Mouse (Mus musculus) right cerebral cortex, postnatal 10 days (tissue): ENCODE results near the gene Gnb1l.

Experiments
- DNase-seq, 2 experiments: peaks; one replicate each; pipeline ENCODE4 v3.0.0; 2021; ENCODE audit warnings: low spot score in 2 of 2

Gene Gnb1l

GRCm38 (mm10) chr16:18586906-18587546 is 88.5 kb downstream of the Gnb1l start:
- DNase-seq = no peak

DNA sequence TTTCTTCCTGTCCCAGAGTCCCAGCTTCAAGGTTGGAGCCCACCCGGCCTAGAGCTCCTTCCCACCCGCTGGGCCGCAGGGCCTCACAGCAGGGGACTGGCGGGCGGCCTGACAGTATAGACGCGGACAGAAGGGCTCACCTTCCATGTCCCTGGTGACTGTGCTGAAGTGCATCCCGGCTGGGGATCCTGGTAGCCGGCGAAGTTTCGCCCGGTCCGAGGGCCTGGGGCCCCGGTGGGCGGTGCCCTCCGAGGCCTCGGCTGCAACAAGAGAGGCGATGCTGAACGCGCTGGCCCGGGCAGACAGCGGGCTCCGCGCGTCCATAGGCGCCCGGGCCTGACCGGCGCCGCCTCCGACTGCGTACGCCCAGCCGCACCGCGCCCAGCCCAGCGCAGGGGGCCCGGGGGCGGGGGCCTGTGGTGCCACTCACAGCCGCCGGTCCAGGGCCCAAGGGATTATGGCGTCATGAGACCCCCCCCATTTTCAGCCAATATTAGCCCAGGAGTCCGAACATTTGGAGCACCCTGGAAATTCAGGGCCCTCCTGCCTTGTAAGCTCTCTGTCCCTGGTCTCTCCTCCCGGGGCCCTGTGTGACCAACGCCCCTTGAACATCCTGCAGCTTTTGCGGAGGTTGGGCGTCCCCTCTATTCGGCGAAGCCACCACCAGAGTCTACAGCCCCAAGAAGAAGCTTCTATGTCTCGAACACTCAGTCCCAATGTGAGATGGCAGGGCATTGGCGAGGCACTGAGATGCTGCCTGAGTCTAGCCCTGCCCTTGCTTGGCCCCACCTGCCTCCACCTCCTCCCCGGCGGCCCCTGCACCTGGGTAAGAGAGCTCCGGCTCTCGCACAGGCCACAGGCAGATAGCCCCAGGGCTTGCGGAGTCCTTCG is 89.6 kb downstream of the Gnb1l start:
- no peak for DNase-seq

- no peak for DNase-seq
Observed at GRCm38 (mm10) chr16:18588738-18589055, 90.2 kb downstream of the Gnb1l start.

GRCm38 (mm10) chr16:18589080-18589621 is 90.6 kb downstream of the Gnb1l start:
- DNase-seq = no peak

DNA sequence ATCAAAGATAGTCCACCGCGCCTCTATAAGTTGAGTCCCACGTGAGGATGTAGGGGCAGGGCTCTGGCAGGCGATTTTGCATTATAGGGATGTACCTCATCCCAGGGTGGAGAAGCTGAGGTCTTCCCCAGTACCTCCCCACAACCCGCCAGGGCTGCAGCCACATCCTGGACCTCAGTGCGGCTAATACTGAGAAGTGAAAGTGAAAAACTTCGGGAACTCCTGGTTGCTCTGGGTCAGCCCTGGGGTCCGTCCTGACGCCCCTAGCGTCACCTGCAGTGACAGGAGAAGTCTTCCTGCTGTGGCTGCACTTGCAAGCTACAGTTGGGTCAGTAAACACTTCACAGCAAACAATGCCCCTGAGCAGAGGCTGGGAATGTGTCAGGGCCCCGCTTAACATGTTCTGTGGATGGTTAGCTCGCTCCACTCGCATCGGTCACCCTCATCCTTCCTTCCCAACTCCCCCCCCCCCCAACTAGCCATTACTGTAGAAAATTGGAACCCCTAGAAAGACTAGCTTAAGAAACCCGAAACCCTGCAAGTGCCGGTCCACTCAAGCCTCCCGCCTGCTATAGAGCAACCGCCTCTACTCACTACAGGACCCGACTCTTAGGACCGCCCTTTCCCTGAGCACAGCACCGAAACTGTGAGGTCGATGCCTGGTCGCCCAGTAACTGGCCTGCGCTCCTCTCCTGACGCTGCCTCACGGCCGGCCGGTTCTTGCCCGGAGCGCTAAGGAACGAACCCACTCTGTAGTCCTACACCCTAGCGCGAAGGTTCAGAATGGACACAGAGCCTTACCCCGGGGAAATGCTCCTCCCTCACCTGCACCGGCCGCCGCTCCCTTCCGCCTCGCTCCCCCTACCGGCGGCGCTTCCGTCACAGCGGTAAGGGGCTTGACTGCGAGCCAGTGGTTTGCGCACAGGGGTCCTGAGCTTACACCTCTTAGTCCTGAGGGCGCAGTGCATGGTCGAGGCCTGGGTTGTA is 91.6 kb downstream of the Gnb1l start, which contains the start of gene Tbx1:
Gene Tbx1, minus strand, starts transcription at position 868 of the 987 bp plus-strand sequence.
- no peak for DNase-seq

DNA sequence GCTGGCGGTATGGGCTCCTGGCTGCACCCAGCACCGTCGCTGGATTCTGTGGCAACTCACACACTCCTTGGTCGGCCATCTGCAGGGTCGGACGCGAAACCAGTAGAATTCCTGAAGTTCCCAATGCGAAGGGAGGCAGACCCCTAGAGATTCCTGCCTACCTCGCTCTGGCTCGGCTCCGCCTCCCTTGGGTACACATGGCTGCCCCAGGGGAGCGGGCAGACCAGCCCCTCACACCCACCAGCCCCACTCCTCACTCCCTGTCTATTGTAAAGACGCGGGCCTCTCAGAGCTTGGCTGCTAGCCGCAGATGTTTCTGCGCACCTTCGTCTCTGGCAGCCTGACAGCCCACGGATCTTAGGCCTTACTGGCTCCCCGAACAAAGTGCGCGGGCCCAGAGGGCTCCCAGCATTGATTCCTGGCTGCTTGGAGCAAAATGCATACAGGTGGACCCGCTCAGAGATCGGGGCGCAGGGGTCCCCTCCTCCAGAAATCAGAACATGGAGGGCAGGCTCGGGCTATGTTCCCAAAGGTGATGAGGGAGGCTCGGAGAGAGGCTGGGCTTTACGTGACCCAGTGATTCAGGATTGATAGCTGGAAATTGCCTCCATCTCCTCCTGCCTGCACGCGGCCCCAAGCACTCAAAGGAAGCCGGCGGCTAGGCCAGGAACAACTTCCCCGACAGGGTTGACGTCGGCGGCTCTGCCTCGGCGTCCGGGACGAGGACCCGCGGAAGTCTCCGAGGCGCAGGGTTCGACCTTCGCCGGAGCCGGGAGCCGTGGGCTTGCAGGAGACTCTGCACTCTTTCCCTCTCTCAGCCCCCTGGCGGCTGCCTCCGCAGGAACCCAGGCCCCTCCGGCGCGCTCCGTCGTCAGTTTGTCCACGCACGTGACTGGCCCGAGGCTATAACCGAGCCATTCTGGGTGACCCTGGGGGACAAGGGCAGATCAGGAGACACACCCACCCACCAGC is 92.8 kb downstream of the Gnb1l start:
- no peak for DNase-seq

- no peak for DNase-seq
Observed at GRCm38 (mm10) chr16:18593930-18594329, 95.4 kb downstream of the Gnb1l start.

GRCm38 (mm10) chr16:18596255-18596654 is 97.7 kb downstream of the Gnb1l start:
- no peak for DNase-seq

DNA sequence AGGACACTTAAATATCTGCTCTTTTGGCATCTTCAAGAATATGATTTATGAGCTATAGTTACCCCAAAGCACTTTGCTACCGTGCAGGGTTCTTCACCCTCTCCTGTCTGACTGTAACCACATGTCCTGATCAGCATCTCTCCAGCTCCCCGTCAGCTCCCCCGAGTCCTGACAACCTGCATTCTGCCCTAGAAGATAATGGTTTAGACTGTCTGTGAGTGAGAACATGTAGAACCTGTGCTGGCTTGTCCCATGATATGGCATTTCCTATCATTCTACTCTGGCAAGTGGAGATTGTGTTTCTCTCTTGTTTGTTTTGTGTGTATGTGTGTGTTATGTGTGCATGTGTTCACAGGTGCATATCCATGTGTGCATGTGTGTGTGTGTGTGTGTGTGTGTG is 99.5 kb downstream of the Gnb1l start:
- DNase-seq = no peak

DNA sequence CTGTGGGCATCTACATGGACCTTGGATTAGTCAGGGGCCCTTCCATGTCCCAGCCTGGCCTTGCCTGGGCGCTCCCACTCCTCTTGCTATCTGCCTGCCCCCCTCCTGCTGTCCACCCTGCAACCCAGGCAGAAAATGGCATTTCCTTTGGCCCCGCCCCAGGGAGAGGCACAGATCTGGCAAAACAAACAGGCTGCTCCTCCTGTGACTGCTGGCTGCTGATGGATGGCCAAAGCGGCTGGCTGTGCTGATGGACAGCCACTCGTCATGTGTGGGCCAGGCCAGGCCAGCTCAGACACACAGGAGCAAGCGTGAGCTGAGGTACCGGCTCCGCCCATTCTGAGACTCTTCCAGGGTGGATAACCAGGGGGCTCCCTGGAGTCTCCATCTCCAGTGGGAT is 102.9 kb downstream of the Gnb1l start:
- DNase-seq = no peak

DNA sequence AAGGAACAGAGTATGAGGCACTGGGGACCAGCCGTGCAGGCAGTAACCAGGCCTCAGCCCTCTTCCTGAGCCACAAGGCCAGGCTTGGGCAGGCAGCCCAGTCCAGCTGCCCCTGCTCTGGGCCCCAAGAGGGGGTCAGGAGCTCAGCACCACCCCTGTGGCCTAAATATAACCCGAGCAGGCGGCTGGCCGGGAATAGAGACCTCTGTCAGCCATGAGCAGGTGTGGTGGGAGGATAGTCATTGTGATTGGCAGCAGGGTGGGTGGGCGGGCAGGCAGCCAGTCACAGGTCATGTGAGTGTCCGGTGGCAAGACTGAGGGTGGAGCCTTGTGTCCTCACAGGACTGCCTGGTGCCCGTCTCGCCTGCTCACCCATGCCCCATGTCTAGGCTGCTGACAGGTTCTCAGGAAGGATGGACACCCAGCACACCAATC is 105.8 kb downstream of the Gnb1l start:
- no peak for DNase-seq

DNA sequence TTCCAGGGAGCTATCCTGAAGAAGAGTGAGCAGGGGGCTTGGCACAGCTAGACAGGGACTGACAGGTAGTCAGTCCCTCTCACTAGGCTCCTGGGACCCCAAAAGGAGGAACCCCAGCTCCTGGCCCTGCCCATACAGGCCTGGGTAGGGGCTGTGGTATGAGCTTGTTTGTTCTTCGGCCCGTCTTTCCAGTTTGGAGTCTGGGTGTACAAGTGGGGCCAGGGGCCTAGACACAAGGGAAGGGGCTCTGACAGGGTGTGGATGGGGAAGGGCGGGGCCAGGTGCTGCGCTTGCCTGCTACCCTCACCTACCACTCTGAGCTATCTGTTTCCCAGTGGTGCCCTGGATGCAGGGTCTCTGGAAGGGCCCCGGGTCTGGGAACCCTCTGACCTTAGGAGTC is 107.2 kb downstream of the Gnb1l start:
- no peak for DNase-seq

- DNase-seq = no peak
Observed at GRCm38 (mm10) chr16:18608226-18608625, 109.7 kb downstream of the Gnb1l start.

DNA sequence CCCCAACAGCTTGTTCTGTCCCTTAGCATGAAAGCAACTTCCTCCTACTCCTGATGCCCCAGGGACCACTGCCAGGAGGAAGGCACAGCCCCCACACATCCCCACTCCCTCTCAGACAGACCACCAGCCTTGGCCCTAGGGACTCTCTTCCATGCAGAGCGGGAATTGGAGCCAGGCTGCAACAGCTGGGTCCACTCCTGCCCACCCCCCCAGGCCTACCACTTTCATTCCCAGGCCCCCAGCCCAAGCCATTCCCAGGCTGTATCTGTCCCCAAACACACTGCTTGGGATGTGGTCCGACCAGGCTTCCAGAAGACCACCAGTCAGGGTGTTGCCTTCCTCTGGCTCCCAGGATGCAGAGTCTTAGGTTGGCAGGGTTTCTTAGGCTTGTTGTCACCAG is 110.6 kb downstream of the Gnb1l start:
- no peak for DNase-seq

DNA sequence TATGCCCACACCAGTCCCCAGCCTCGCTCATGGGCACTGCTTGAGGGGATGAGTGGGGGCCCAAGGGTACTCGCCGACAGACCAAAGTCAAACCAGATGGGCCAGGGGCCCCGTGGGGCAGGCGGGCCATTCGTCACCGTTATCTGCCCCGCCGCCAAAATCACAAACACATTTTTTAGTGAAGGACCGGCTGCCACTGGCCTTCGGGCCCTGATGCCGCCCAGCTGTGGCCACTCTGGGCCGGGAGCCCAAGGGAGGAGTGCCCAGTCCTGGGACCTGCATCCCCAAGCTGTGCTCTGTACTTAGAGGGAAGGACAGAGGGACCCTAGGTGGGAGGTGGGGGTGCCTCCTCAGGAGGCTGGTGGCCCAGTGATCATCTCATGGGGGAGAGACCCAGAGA is 113.2 kb downstream of the Gnb1l start:
- no peak for DNase-seq

- DNase-seq = no peak
Observed at GRCm38 (mm10) chr16:18613301-18613700, 114.8 kb downstream of the Gnb1l start.
